Mouse (Mus musculus) liver, embryonic 11.5 days (tissue): ENCODE results near the gene Dnajb7. TPM values are rescaled to one million over a fixed set of nuclear protein-coding genes. Genes with fewer than 3 reads are reported as not detected.
"Not testable (repeated sequence)": the region's sequence is repeated elsewhere in the genome, so short reads cannot be mapped to it uniquely, and the experiment has no call there.

ENCODE experiments used
- ATAC-seq: fragments of 200-750 bp; cut with Nextera tagmentation; replicated peaks from 2 replicates; pipeline ENCODE4 v1.8.0; 2017; ENCODE audit warnings: moderate number of reproducible peaks, mild to moderate bottlenecking, moderate TSS enrichment, moderate library complexity; ENCODE audit not compliant: low FRiP score
- DNase-seq: peaks from one replicate; pipeline ENCODE4 v3.0.0-alpha.2; 2017; ENCODE audit warnings: low spot score
- H3K27ac ChIP-seq: fragments of 300-500 bp; sonication (generic); 2 replicates; pipeline ENCODE4 v1.5.1; 2014; ENCODE audit warnings: mild to moderate bottlenecking, low read depth, low read length, control low read depth
- H3K27me3 ChIP-seq: fragments of 300-500 bp; sonication (generic); replicated peaks from 2 replicates; pipeline ENCODE4 v1.6.1; 2014; ENCODE audit warnings: low read length, mixed read lengths; ENCODE audit not compliant: control insufficient read depth, insufficient read depth
- H3K36me3 ChIP-seq: fragments of 300-500 bp; sonication (generic); 2 replicates; pipeline ENCODE4 v1.6.1; 2014; ENCODE audit warnings: mild to moderate bottlenecking, low read length, moderate library complexity, mixed read lengths; ENCODE audit not compliant: control insufficient read depth, insufficient read depth
- H3K4me1 ChIP-seq: fragments of 300-500 bp; sonication (generic); replicated peaks from 2 replicates; pipeline ENCODE4 v1.6.1; 2014; ENCODE audit warnings: low read length, mixed read lengths; ENCODE audit not compliant: control insufficient read depth, insufficient read depth
- H3K4me2 ChIP-seq: fragments of 300-500 bp; sonication (generic); 2 replicates; pipeline ENCODE4 v1.6.1; 2014; ENCODE audit warnings: mild to moderate bottlenecking, control low read depth, moderate library complexity
- H3K4me3 ChIP-seq: fragments of 300-500 bp; sonication (generic); 2 replicates; pipeline ENCODE4 v1.5.1; 2014; ENCODE audit warnings: low read depth, low read length, control low read depth
- H3K9ac ChIP-seq: fragments of 300-500 bp; sonication (generic); 2 replicates; pipeline ENCODE4 v1.6.1; 2014; ENCODE audit warnings: low read depth, low read length, control low read depth
- H3K9me3 ChIP-seq: fragments of 300-500 bp; sonication (generic); 2 replicates; pipeline ENCODE4 v1.6.1; 2016; ENCODE audit warnings: low read length, inconsistent platforms, mixed read lengths; ENCODE audit not compliant: control insufficient read depth
- WGBS: fragments of 180-500 bp; shearing (Covaris S2); extraction: QIAGEN DNeasy Blood & Tissue Kit; methylation state at CpG from one replicate; pipeline ENCODE4 v1.1.7; 2014; 5-methylcytosine and 5-hydroxymethylcytosine counted together
- polyA plus RNA-seq: library from polyadenylated mRNA; unstranded; fragments of >200 nt; fragmentation: Nextera tagmentation; extraction: Ambion mirVana; gene quantifications from 2 replicates; pipeline ENCODE4 v1.2.1, GENCODE M21; 2014

Gene Dnajb7
- polyA plus RNA-seq, 1 experiment from 2014 or later, result 1.7 TPM

GRCm38 (mm10) chr15:81418065-81418464, 10.0 kb upstream of the Dnajb7 start:
- 75% methylated on average over 4 of the region's 4 CpGs for WGBS
- H3K27ac ChIP-seq, result no peak overlapping the region
- no peak overlapping the region for H3K4me2 ChIP-seq

GRCm38 (mm10) chr15:81416763-81417310, 8.7 kb upstream of the Dnajb7 start:
- not testable (repeated sequence) for H3K27me3 ChIP-seq, H3K36me3 ChIP-seq, H3K4me3 ChIP-seq, H3K4me1 ChIP-seq, H3K9me3 ChIP-seq
- Histone ChIP-seq H3K4me2 (peak overlapping the region; percentile 49), H3K27ac (peak overlapping the region; percentile 43; the same call in 1 of the 2 replicates), H3K9ac (peak overlapping the region; percentile 20)
- WGBS, result 12% methylated on average over 22 of the region's 22 CpGs
- peak; percentile 69 for DNase-seq
- ATAC-seq, result peak; percentile 87

More at GRCm38 (mm10) chr15:81418065-81418464, 10.0 kb upstream of the Dnajb7 start:
- no peak for DNase-seq
- no peak overlapping the region for H3K9ac ChIP-seq
- H3K9me3 ChIP-seq, result no peaks in the 10 kb centered on the region
- no peaks in the 10 kb centered on the region for H3K36me3 ChIP-seq
- H3K4me1 ChIP-seq, result peaks cover 8% of the 10 kb centered on the region; the same call in 1 of the 2 replicates
- no peak for ATAC-seq
- no peaks in the 10 kb centered on the region for H3K27me3 ChIP-seq
- H3K4me3 ChIP-seq, result no peak overlapping the region

GRCm38 (mm10) chr15:81405008-81405407, 3.1 kb downstream of the Dnajb7 start:
- 89% methylated on average over 3 of the region's 3 CpGs for WGBS
- DNase-seq (no peak), ATAC-seq (no peak)
- Histone ChIP-seq H3K27me3 (no peaks in the 10 kb centered on the region), H3K27ac (no peak overlapping the region), H3K9me3 (no peaks in the 10 kb centered on the region), H3K4me1 (peaks cover 9% of the 10 kb centered on the region; the same call in 1 of the 2 replicates), H3K9ac (no peak overlapping the region), H3K4me2 (no peak overlapping the region), H3K36me3 (no peaks in the 10 kb centered on the region), H3K4me3 (no peak overlapping the region)

GRCm38 (mm10) chr15:81399638-81400315, 8.3 kb downstream of the Dnajb7 start, which contains the start of the genes St13 and Xpnpep3:
TSS of gene St13 (minus strand) at chr15:81400077.
TSS of gene Xpnpep3 (plus strand) at chr15:81400138.
- DNase-seq, result peak; percentile 97
- no peaks in the 10 kb centered on the region for H3K36me3 ChIP-seq
- peak within 1 kb of the TSS; percentile 86 for H3K4me2 ChIP-seq
- peak within 1 kb of the TSS; percentile 85 for H3K9ac ChIP-seq
- peak within 1 kb of the TSS; percentile 75 for H3K4me3 ChIP-seq
- no peaks in the 10 kb centered on the region for H3K27me3 ChIP-seq
- WGBS, result 0% methylated on average over 50 of the region's 50 CpGs
- H3K9me3 ChIP-seq, result no peaks in the 10 kb centered on the region
- peak; percentile 99 for ATAC-seq
- peak within 1 kb of the TSS; percentile 73 for H3K27ac ChIP-seq
- peaks cover 12% of the 10 kb centered on the region; the same call in 1 of the 2 replicates for H3K4me1 ChIP-seq

- no peaks in the 10 kb centered on the region for H3K27me3 ChIP-seq
- 0% methylated on average over 21 of the region's 21 CpGs for WGBS
These were observed 8.8 kb downstream of the Dnajb7 start for GRCm38 (mm10) chr15:81399297-81399637.

GRCm38 (mm10) chr15:81398189-81398588, 9.9 kb downstream of the Dnajb7 start:
- Histone ChIP-seq H3K9ac (peak overlapping the region; percentile 85), H3K9me3 (no peaks in the 10 kb centered on the region), H3K4me3 (peak overlapping the region; percentile 75), H3K4me2 (peak overlapping the region; percentile 86), H3K27me3 (no peaks in the 10 kb centered on the region), H3K36me3 (no peaks in the 10 kb centered on the region), H3K4me1 (peaks cover 12% of the 10 kb centered on the region; the same call in 1 of the 2 replicates), H3K27ac (no peak overlapping the region)
- no peak for DNase-seq
- ATAC-seq, result no peak

More at GRCm38 (mm10) chr15:81399297-81399637, 8.8 kb downstream of the Dnajb7 start:
- Histone ChIP-seq H3K4me3 (peak overlapping the region; percentile 75), H3K36me3 (no peaks in the 10 kb centered on the region), H3K4me1 (peaks cover 12% of the 10 kb centered on the region; the same call in 1 of the 2 replicates), H3K9me3 (no peaks in the 10 kb centered on the region), H3K4me2 (peak overlapping the region; percentile 86), H3K27ac (peak overlapping the region; percentile 73), H3K9ac (peak overlapping the region; percentile 85)
- ATAC-seq, result no peak; the same call in 1 of the 2 replicates
- DNase-seq, result no peak

GRCm38 (mm10) chr15:81394211-81394915, 13.7 kb downstream of the Dnajb7 start:
- H3K27ac ChIP-seq, result no peak overlapping the region
- WGBS, result 84% methylated on average over 8 of the region's 8 CpGs
- ATAC-seq, result no peak

GRCm38 (mm10) chr15:81392997-81393396, 15.1 kb downstream of the Dnajb7 start:
- Histone ChIP-seq H3K9ac (no peak overlapping the region), H3K27me3 (no peaks in the 10 kb centered on the region), H3K4me2 (no peak overlapping the region), H3K4me3 (no peak overlapping the region), H3K36me3 (peaks cover 18% of the 10 kb centered on the region), H3K4me1 (peaks cover 3% of the 10 kb centered on the region; the same call in 1 of the 2 replicates), H3K9me3 (no peaks in the 10 kb centered on the region), H3K27ac (no peak overlapping the region)
- ATAC-seq, result no peak
- DNase-seq, result no peak

More at GRCm38 (mm10) chr15:81394211-81394915, 13.7 kb downstream of the Dnajb7 start:
- no peak for DNase-seq
- Histone ChIP-seq H3K4me2 (no peak overlapping the region), H3K4me1 (peaks cover 3% of the 10 kb centered on the region; the same call in 1 of the 2 replicates), H3K36me3 (peaks cover 10% of the 10 kb centered on the region; the same call in 1 of the 2 replicates), H3K4me3 (no peak overlapping the region), H3K27me3 (no peaks in the 10 kb centered on the region), H3K9me3 (no peaks in the 10 kb centered on the region), H3K9ac (no peak overlapping the region)
